Mouse (Mus musculus) retina, postnatal 1 day (tissue): ENCODE measurements at regions not wholly inside any gene's neighbourhood (a gene's known extent, or its start where the extent isn't known, plus 50 kb on each side); places are given as distances from the start of the nearest gene placed in this dataset.

Experiments used
- DNase-seq: peaks from one replicate; pipeline ENCODE4 v3.0.0-alpha.2; 2012

DNA sequence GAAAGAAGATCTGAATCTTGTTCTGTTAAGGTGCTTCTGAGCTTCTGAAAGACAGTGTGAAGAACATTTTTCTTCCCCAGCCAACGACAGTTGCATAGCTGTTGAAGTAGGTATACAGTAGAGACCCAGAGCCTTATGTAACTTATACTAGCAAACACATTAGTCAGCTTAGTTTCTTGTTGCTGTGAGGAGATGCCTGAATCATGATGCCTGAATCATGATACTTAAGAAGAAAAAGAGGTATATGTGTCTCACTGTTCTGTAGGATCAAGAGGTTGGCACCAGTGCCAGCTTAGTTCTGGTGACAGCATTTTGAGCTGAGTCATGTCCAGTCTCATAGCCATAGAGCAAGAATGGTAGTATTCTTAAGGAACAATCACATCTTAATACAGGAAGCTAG, 87.2 kb upstream of the Pdzrn3 start:
- no peak for DNase-seq

DNA sequence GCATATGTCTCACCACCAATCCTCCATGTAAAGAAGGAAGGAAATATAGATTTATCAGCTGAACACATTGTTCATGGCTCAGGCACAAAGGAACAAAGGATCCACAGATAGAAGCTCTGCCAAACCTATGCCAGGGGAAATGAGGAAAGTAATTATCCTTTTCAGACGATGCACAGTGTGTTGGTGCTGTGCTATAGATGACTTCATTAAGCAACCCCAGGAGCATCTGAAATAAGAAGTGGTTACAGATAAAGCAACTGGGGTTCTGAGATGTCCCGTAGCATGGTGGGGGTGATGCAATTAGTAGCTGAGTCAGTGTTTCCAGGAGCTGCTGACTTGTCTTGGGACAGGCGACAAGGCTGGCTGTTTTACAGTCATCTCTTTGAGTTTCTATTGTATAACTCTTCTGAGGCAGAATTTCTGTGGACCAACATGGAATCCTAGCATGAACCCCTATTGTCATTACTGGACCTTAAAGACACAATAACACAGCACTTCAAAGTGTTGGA, 86.2 kb upstream of the Pdzrn3 start:
- peak; percentile 18 for DNase-seq

DNA sequence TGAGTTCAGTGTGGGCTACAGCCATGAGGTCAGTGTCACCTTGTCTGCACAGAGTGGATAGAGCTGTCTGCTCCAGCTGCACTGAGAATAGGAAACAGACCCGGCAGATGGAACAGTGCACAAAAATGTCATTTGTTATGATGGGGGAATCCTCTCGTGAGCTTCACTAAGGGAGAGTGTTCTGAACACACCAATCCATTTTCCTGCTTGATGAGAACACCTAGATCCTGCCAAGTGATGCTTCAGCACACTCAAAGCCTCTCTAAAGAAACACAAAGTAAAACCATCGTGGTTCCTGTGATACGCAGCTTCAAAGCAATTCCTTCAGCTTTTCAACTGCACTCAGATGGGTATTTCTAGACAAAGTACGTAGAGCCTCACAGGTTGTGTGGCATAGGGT, 69.0 kb upstream of the Pdzrn3 start:
- DNase-seq: no peak

DNA sequence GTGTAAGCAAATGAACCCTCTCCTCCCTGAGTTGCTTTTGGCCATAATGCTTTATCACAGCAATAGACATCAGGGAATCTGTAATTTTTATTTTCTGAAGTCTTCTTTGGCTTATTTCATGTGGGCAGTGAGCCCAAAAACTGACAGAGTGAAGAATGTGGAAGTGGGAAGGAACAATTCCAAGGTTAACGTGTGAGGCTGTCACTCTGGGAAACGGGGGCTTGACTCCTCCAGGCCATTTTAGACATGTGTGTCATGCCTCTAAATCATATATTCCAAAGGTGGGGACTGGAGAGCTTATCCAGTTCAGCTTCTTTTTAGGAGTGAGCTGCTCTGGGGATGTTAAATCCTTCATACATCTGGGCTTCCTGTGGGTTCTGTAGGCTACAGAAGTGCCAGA, 68.6 kb upstream of the Pdzrn3 start:
- DNase-seq: no peak

DNA sequence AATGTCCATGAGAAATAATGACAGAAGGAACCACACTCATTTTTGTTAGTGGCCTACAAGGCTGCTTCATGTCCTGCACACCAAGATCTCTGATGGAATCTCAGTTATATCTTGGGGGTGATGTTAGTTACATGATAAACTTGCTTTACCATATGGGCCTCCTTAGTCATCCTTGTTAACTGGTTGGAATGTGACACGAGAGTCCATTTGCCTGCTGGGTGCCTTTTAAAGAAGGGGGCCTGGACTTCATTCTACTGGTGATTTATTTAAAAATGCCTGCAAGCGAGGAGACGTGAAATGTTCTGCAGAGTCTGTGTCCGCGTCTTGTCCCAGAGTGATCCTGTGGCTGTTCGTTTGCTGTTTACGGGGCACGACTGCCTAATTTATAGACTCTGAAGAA, 55.1 kb upstream of the Pdzrn3 start:
- DNase-seq: no peak

DNA sequence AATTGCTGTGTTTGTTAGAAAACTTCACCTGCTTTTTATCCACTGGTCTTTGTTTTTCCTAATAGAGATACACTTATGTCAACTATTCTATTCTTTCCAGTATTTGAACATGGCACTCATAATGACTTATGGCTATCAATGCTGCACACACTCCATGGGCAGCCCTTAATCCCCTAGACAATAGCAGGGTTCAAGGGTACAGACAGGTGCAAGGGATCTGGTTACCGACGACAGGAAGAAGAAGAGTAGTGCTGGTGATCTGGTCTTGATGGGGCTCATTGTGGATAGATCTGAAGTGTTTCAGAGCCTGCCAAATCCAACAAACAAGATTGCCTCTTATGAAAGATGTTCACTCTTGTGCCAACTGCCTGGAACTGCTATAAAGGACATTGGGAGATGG, 51.9 kb upstream of the Pdzrn3 start:
- no peak for DNase-seq
